Mouse (Mus musculus) hindbrain, embryonic 10.5 days (tissue): ENCODE results near the gene Igsf9b. TPM values are rescaled to one million over a fixed set of nuclear protein-coding genes. Genes with fewer than 3 reads are reported as not detected.

Experiments
- DNase-seq: peaks from one replicate; pipeline ENCODE4 v3.0.0-alpha.2; 2017; ENCODE audit warnings: low spot score
- H3K27ac ChIP-seq: fragments of 300-500 bp; sonication (generic); 2 replicates; pipeline ENCODE4 v1.5.1; 2016; ENCODE audit warnings: mild to moderate bottlenecking, moderate library complexity
- H3K27me3 ChIP-seq: fragments of 300-500 bp; sonication (generic); 2 replicates; pipeline ENCODE4 v1.6.1; 2016; ENCODE audit warnings: mild to moderate bottlenecking; ENCODE audit not compliant: poor library complexity, insufficient read depth, severe bottlenecking
- H3K36me3 ChIP-seq: fragments of 300-500 bp; sonication (generic); 2 replicates; pipeline ENCODE4 v1.6.1; 2016; ENCODE audit warnings: mild to moderate bottlenecking, moderate library complexity
- H3K4me1 ChIP-seq: fragments of 300-500 bp; sonication (generic); replicated peaks from 2 replicates; pipeline ENCODE4 v1.6.1; 2016; ENCODE audit warnings: mild to moderate bottlenecking
- H3K4me3 ChIP-seq: fragments of 300-500 bp; sonication (generic); 2 replicates; pipeline ENCODE4 v1.5.1; 2016; ENCODE audit warnings: mild to moderate bottlenecking, moderate library complexity
- H3K9me3 ChIP-seq: fragments of 300-500 bp; sonication (generic); 2 replicates; pipeline ENCODE4 v1.6.1; 2016; ENCODE audit warnings: mild to moderate bottlenecking, moderate library complexity
- WGBS: fragments of 180-500 bp; shearing (Covaris S2); methylation state at CpG from one replicate; pipeline ENCODE4 v1.1.7; 2016; 5-methylcytosine and 5-hydroxymethylcytosine counted together
- polyA plus RNA-seq: library from polyadenylated mRNA; unstranded; fragments of >200 nt; fragmentation: Nextera tagmentation; extraction: Ambion mirVana; gene quantifications from 2 replicates; pipeline ENCODE4 v1.2.1, GENCODE M21; 2016

The Igsf9b gene
- polyA plus RNA-seq, 1 experiment from 2014 or later, result 6.9 TPM

GRCm38 (mm10) chr9:27300188-27300691, 1.2 kb downstream of the Igsf9b start:
- Histone ChIP-seq H3K27ac (peak overlapping the region; percentile 80), H3K27me3 (peaks cover 25% of the 10 kb centered on the region), H3K9me3 (no peaks in the 10 kb centered on the region), H3K36me3 (no peaks in the 10 kb centered on the region), H3K4me3 (peak overlapping the region; percentile 73), H3K4me1 (peaks cover 67% of the 10 kb centered on the region)
- WGBS, result under 1% methylated on average over 32 of the region's 32 CpGs
- peak; percentile 42 for DNase-seq

- H3K9me3 ChIP-seq, result no peaks in the 10 kb centered on the region
- H3K27me3 ChIP-seq, result peaks cover 25% of the 10 kb centered on the region
- 8% methylated on average over 4 of the region's 4 CpGs for WGBS
- peak overlapping the region; percentile 80; the same call in 1 of the 2 replicates for H3K27ac ChIP-seq
- H3K4me3 ChIP-seq, result peak overlapping the region; percentile 73
- peaks cover 71% of the 10 kb centered on the region for H3K4me1 ChIP-seq
- DNase-seq, result no peak
- H3K36me3 ChIP-seq, result no peaks in the 10 kb centered on the region
Measured at GRCm38 (mm10) chr9:27300698-27301097, 1.7 kb downstream of the Igsf9b start.

- Histone ChIP-seq H3K27me3 (peaks cover 25% of the 10 kb centered on the region), H3K4me3 (peak overlapping the region; percentile 73), H3K4me1 (peaks cover 78% of the 10 kb centered on the region), H3K9me3 (no peaks in the 10 kb centered on the region), H3K36me3 (no peaks in the 10 kb centered on the region), H3K27ac (no peak overlapping the region)
- peak; percentile 48 for DNase-seq
- 45% methylated on average over 5 of the region's 5 CpGs for WGBS
Measured at GRCm38 (mm10) chr9:27301486-27301885, 2.5 kb downstream of the Igsf9b start.

- Histone ChIP-seq H3K36me3 (no peaks in the 10 kb centered on the region), H3K4me1 (peaks cover 86% of the 10 kb centered on the region), H3K27ac (no peak overlapping the region; the same call in 1 of the 2 replicates), H3K9me3 (no peaks in the 10 kb centered on the region), H3K27me3 (peaks cover 25% of the 10 kb centered on the region), H3K4me3 (no peak overlapping the region)
- DNase-seq, result no peak
- WGBS, result 54% methylated on average over 5 of the region's 5 CpGs
Measured at GRCm38 (mm10) chr9:27302291-27302690, 3.3 kb downstream of the Igsf9b start.

GRCm38 (mm10) chr9:27303571-27304484, 4.8 kb downstream of the Igsf9b start:
- H3K9me3 ChIP-seq, result no peaks in the 10 kb centered on the region
- no peak for DNase-seq
- H3K4me3 ChIP-seq, result no peak overlapping the region
- WGBS, result 53% methylated on average over 17 of the region's 17 CpGs
- peaks cover 93% of the 10 kb centered on the region for H3K4me1 ChIP-seq
- H3K36me3 ChIP-seq, result no peaks in the 10 kb centered on the region
- H3K27ac ChIP-seq, result 0 out of 2 replicates have a peak overlapping the region, but pooled peaks have one; percentile 40
- H3K27me3 ChIP-seq, result peaks cover 18% of the 10 kb centered on the region

GRCm38 (mm10) chr9:27304485-27305102, 5.6 kb downstream of the Igsf9b start:
- Histone ChIP-seq H3K4me1 (peaks cover 94% of the 10 kb centered on the region), H3K36me3 (no peaks in the 10 kb centered on the region), H3K27me3 (peaks cover 15% of the 10 kb centered on the region), H3K9me3 (no peaks in the 10 kb centered on the region), H3K4me3 (no peak overlapping the region), H3K27ac (no peak overlapping the region)
- DNase-seq, result no peak
- 69% methylated on average over 5 of the region's 5 CpGs for WGBS

- DNase-seq, result no peak
- Histone ChIP-seq H3K36me3 (peaks cover 9% of the 10 kb centered on the region; the same call in 1 of the 2 replicates), H3K9me3 (no peaks in the 10 kb centered on the region), H3K4me3 (no peak overlapping the region), H3K27me3 (peaks cover 7% of the 10 kb centered on the region; the same call in 1 of the 2 replicates), H3K27ac (no peak overlapping the region), H3K4me1 (peaks cover 85% of the 10 kb centered on the region)
- 66% methylated on average over 3 of the region's 3 CpGs for WGBS
Measured at GRCm38 (mm10) chr9:27305502-27305901, 6.5 kb downstream of the Igsf9b start.

GRCm38 (mm10) chr9:27306642-27307041, 7.6 kb downstream of the Igsf9b start:
- no peaks in the 10 kb centered on the region for H3K27me3 ChIP-seq
- DNase-seq, result no peak
- WGBS, result 32% methylated on average over 4 of the region's 4 CpGs
- H3K27ac ChIP-seq, result peak overlapping the region; percentile 76; the same call in 1 of the 2 replicates
- H3K36me3 ChIP-seq, result peaks cover 20% of the 10 kb centered on the region
- no peaks in the 10 kb centered on the region for H3K9me3 ChIP-seq
- H3K4me3 ChIP-seq, result no peak overlapping the region
- peaks cover 74% of the 10 kb centered on the region for H3K4me1 ChIP-seq

GRCm38 (mm10) chr9:27307265-27307664, 8.3 kb downstream of the Igsf9b start:
- Histone ChIP-seq H3K27me3 (no peaks in the 10 kb centered on the region), H3K36me3 (peaks cover 27% of the 10 kb centered on the region), H3K27ac (peak overlapping the region; percentile 76), H3K4me1 (peaks cover 68% of the 10 kb centered on the region), H3K9me3 (no peaks in the 10 kb centered on the region), H3K4me3 (no peak overlapping the region)
- 16% methylated on average over 3 of the region's 3 CpGs for WGBS
- no peak for DNase-seq

- peaks cover 31% of the 10 kb centered on the region for H3K36me3 ChIP-seq
- 36% methylated on average over 7 of the region's 7 CpGs for WGBS
- peak overlapping the region; percentile 76 for H3K27ac ChIP-seq
- H3K9me3 ChIP-seq, result no peaks in the 10 kb centered on the region
- DNase-seq, result peak; percentile 33
- H3K4me1 ChIP-seq, result peaks cover 60% of the 10 kb centered on the region
- no peaks in the 10 kb centered on the region for H3K27me3 ChIP-seq
- H3K4me3 ChIP-seq, result no peak overlapping the region
Measured at GRCm38 (mm10) chr9:27308045-27308444, 9.0 kb downstream of the Igsf9b start.

- Histone ChIP-seq H3K4me3 (no peak overlapping the region), H3K27ac (peak overlapping the region; percentile 76), H3K9me3 (no peaks in the 10 kb centered on the region), H3K36me3 (peaks cover 36% of the 10 kb centered on the region), H3K4me1 (peaks cover 55% of the 10 kb centered on the region), H3K27me3 (no peaks in the 10 kb centered on the region)
- DNase-seq, result peak; percentile 53
- 18% methylated on average over 6 of the region's 6 CpGs for WGBS
Measured at GRCm38 (mm10) chr9:27308561-27308960, 9.6 kb downstream of the Igsf9b start.

GRCm38 (mm10) chr9:27310005-27310404, 11.0 kb downstream of the Igsf9b start:
- 86% methylated on average over 4 of the region's 4 CpGs for WGBS
- H3K36me3 ChIP-seq, result peaks cover 41% of the 10 kb centered on the region
- no peak overlapping the region for H3K4me3 ChIP-seq
- peaks cover 41% of the 10 kb centered on the region for H3K4me1 ChIP-seq
- no peaks in the 10 kb centered on the region for H3K9me3 ChIP-seq
- DNase-seq, result no peak
- no peaks in the 10 kb centered on the region for H3K27me3 ChIP-seq
- H3K27ac ChIP-seq, result no peak overlapping the region

GRCm38 (mm10) chr9:27313427-27313826, 14.4 kb downstream of the Igsf9b start:
- H3K27me3 ChIP-seq, result no peaks in the 10 kb centered on the region
- H3K36me3 ChIP-seq, result peaks cover 63% of the 10 kb centered on the region
- no peaks in the 10 kb centered on the region for H3K9me3 ChIP-seq

More at GRCm38 (mm10) chr9:27313427-27313826, 14.4 kb downstream of the Igsf9b start:
- DNase-seq, result no peak
- 94% methylated on average over 5 of the region's 5 CpGs for WGBS
- Histone ChIP-seq H3K4me3 (no peak overlapping the region), H3K4me1 (peaks cover 9% of the 10 kb centered on the region), H3K27ac (no peak overlapping the region)
